Mouse (Mus musculus): ENCODE results near the gene Speer4b. TPM values are rescaled to one million over a fixed set of nuclear protein-coding genes. Genes with fewer than 3 reads are reported as not detected.
"Not testable (repeated sequence)": the region's sequence is repeated elsewhere in the genome, so short reads cannot be mapped to it uniquely, and the experiment has no call there.

Speer4b gene
- not detected for polyA plus RNA-seq (2012; fragmentation: generic; extraction: Trizol)
- long read RNA-seq, experiment 1, result 0 reads
- long read RNA-seq, experiment 2, result 0 reads

DNA sequence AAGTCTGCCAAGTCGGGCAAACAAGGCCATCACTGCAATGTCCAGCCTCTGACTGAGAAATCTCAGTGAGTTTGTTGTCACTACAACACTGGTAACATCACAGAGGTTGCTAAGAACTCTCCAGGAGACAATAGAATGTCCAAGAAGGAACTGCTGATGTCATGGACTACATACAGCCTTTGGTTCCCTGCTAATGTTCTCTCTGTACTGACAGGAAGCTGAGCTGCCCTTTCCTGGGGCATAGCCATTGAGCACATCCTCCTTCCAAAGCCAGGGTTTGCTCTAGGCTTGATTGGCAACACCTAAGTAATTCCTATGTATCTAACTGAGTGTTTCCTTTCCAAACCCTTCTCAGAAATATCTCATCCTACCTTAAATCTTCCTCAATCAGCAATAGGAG lies at the start of gene Speer4b:
Speer4b (minus strand) TSS at position 101 of the 400 bp plus-strand sequence.
- not testable (repeated sequence) for H3K36me3 ChIP-seq (ENCODE audit: control insufficient read depth, insufficient read depth); H3K4me3 ChIP-seq (ENCODE audit: insufficient read depth, poor library complexity, severe bottlenecking); H3K79me3 ChIP-seq (ENCODE audit: low read depth); H3K27me3 ChIP-seq (ENCODE audit: control insufficient read depth, insufficient read depth, insufficient read length); H3ac ChIP-seq (ENCODE audit: control insufficient read depth, insufficient read length, low read depth); H3K79me2 ChIP-seq (ENCODE audit: control insufficient read depth, insufficient read depth)

DNA sequence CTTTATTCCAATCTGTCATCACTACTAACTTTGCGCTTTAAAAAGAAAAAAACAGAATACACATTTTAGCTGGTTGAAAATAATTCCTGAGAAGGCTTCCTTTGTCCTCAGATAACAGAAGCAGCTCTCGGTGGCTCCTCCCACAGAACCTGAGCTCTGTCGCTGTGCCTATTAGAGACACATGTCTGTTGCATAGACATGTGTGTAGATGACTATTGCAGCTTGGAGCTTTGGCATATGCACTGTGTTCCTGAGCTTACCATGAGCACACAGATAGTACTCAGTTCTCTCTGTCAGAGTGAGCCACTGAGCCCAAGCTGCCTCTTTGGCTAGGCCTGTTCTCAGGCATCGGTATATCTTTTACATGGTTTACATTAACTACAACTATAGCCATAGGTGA lies 48.1 kb upstream of the Speer4b start:
- Histone ChIP-seq H3K27me3 (ENCODE audit: control insufficient read depth, insufficient read depth, insufficient read length) (no peaks in the 10 kb centered on the region), H3K4me3 (ENCODE audit: insufficient read depth, poor library complexity, severe bottlenecking) (no peak overlapping the region), H3K79me2 (ENCODE audit: control insufficient read depth, insufficient read depth) (no peaks in the 10 kb centered on the region), H3K36me3 (ENCODE audit: control insufficient read depth, insufficient read depth) (no peaks in the 10 kb centered on the region), H3ac (ENCODE audit: control insufficient read depth, insufficient read length, low read depth) (no peak overlapping the region), H3K79me3 (ENCODE audit: low read depth) (no peaks in the 10 kb centered on the region)
- TF ChIP-seq CEBPB (IDR thresholded peaks at IDR 0.05; ENCODE audit: low read depth) (no peak), MYOG (IDR thresholded peaks at IDR 0.05; ENCODE audit: control insufficient read depth, extremely low read depth, insufficient read length) (no peak), MYOD1 (IDR thresholded peaks at IDR 0.05; ENCODE audit: control insufficient read depth, insufficient read length, low read depth) (no peak), FOSL1 (IDR thresholded peaks at IDR 0.05; ENCODE audit: insufficient read depth, low read length, poor library complexity, severe bottlenecking) (no peak), USF1 (IDR thresholded peaks at IDR 0.05; ENCODE audit: low read depth) (no peak)

DNA sequence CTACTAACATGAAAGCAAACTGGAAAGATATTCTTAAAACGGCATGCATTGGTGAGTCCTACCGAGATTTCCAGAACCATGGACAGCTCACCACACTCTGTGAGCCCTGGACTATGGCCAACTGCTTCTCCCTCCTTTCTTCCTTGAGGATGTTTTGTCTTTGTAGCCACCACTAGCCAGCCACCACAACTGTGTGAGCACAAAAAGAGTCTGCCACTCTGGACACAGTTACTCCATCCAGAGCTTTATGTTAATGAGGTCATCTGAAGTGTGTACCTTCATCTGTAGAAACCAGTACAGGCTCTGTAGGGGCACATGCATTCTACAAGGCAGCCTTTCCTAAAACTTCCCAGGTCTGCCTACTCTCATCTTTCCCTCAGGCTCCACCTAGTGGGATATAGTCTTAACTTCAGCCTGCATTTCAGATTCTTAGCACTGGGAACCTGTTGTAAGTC lies 43.6 kb upstream of the Speer4b start:
- Histone ChIP-seq H3K36me3 (ENCODE audit: control insufficient read depth, insufficient read depth) (no peaks in the 10 kb centered on the region), H3K4me3 (ENCODE audit: insufficient read depth, poor library complexity, severe bottlenecking) (no peak overlapping the region), H3K79me3 (ENCODE audit: low read depth) (no peaks in the 10 kb centered on the region), H3K27me3 (ENCODE audit: control insufficient read depth, insufficient read depth, insufficient read length) (no peaks in the 10 kb centered on the region), H3K79me2 (ENCODE audit: control insufficient read depth, insufficient read depth) (no peaks in the 10 kb centered on the region), H3ac (ENCODE audit: control insufficient read depth, insufficient read length, low read depth) (no peak overlapping the region)
- TF ChIP-seq FOSL1 (IDR thresholded peaks at IDR 0.05; ENCODE audit: insufficient read depth, low read length, poor library complexity, severe bottlenecking), result no peak
- no peak for TF ChIP-seq CTCF (IDR thresholded peaks at IDR 0.05; ENCODE audit: control insufficient read depth, insufficient read depth, insufficient read length)
- TF ChIP-seq USF1 (IDR thresholded peaks at IDR 0.05; ENCODE audit: low read depth), result no peak
- TF ChIP-seq MAX (IDR thresholded peaks at IDR 0.05), result no peak
- TF ChIP-seq MYOD1 (IDR thresholded peaks at IDR 0.05; ENCODE audit: control insufficient read depth, insufficient read length, low read depth), result no peak
- TF ChIP-seq MYOG (IDR thresholded peaks at IDR 0.05; ENCODE audit: control insufficient read depth, extremely low read depth, insufficient read length), result no peak
- TF ChIP-seq CEBPB (IDR thresholded peaks at IDR 0.05; ENCODE audit: low read depth), result no peak

DNA sequence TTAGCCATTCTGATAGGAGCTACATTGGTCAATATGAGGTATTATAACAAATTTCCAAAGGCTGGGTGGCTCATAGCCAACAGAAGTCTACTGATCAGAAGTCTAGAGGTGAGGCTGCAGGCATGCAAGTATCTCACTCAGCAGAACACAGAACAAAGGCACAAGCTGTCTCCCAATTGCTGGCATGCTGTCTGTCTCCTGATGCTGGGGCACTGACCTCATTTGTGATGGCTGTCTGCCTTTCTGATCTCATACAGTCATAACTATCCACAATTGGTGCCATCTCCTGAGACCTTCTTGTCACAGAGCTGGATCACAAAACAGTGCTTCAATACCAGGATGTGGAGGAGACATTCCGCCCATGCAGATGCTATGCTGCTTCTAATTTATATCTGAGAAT lies 25.7 kb upstream of the Speer4b start:
- Histone ChIP-seq H3K79me2 (ENCODE audit: control insufficient read depth, insufficient read depth) (no peaks in the 10 kb centered on the region), H3ac (ENCODE audit: control insufficient read depth, insufficient read length, low read depth) (no peak overlapping the region), H3K4me3 (ENCODE audit: insufficient read depth, poor library complexity, severe bottlenecking) (no peak overlapping the region), H3K27me3 (ENCODE audit: control insufficient read depth, insufficient read depth, insufficient read length) (no peaks in the 10 kb centered on the region), H3K79me3 (ENCODE audit: low read depth) (no peaks in the 10 kb centered on the region), H3K36me3 (ENCODE audit: control insufficient read depth, insufficient read depth) (no peaks in the 10 kb centered on the region)
- no peak for TF ChIP-seq MAX (IDR thresholded peaks at IDR 0.05)
- TF ChIP-seq FOSL1 (IDR thresholded peaks at IDR 0.05; ENCODE audit: insufficient read depth, low read length, poor library complexity, severe bottlenecking), result no peak
- no peak for TF ChIP-seq MYOG (IDR thresholded peaks at IDR 0.05; ENCODE audit: control insufficient read depth, extremely low read depth, insufficient read length)
- no peak for TF ChIP-seq CTCF (IDR thresholded peaks at IDR 0.05; ENCODE audit: control insufficient read depth, insufficient read depth, insufficient read length)
- no peak for TF ChIP-seq CEBPB (IDR thresholded peaks at IDR 0.05; ENCODE audit: low read depth)
- TF ChIP-seq USF1 (IDR thresholded peaks at IDR 0.05; ENCODE audit: low read depth), result no peak

DNA sequence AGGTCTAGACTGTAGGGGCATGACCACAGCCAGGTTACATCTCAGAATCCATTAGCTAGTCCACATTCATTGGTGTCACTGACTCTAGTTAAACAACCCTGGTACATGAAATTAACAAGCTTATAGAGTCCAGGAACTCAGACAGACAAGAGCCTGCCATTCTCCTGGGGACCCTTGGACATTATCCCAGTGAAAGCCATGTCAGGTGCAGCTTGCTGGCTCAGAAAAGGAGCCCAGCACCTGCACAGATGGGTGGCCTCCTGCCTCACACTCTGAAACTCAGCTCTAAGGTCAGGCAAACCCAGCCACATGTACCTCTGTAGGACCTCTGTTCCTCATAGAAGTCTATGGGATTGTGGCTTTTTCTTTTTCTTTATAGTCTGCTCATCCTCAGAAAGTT lies 17.5 kb upstream of the Speer4b start:
- no peaks in the 10 kb centered on the region for H3K27me3 ChIP-seq (ENCODE audit: control insufficient read depth, insufficient read depth, insufficient read length)
- H3ac ChIP-seq (ENCODE audit: control insufficient read depth, insufficient read length, low read depth), result no peak overlapping the region
- H3K4me3 ChIP-seq (ENCODE audit: insufficient read depth, poor library complexity, severe bottlenecking), result no peak overlapping the region
- no peaks in the 10 kb centered on the region for H3K36me3 ChIP-seq (ENCODE audit: control insufficient read depth, insufficient read depth)
- TF ChIP-seq CEBPB (IDR thresholded peaks at IDR 0.05; ENCODE audit: low read depth), result no peak
- TF ChIP-seq CTCF (IDR thresholded peaks at IDR 0.05; ENCODE audit: control insufficient read depth, insufficient read depth, insufficient read length), result no peak
- TF ChIP-seq MAX (IDR thresholded peaks at IDR 0.05), result no peak
- no peak for TF ChIP-seq MYOD1 (IDR thresholded peaks at IDR 0.05; ENCODE audit: control insufficient read depth, insufficient read length, low read depth)
- TF ChIP-seq FOSL1 (IDR thresholded peaks at IDR 0.05; ENCODE audit: insufficient read depth, low read length, poor library complexity, severe bottlenecking), result no peak
- TF ChIP-seq MYOG (IDR thresholded peaks at IDR 0.05; ENCODE audit: control insufficient read depth, extremely low read depth, insufficient read length), result no peak
- TF ChIP-seq USF1 (IDR thresholded peaks at IDR 0.05; ENCODE audit: low read depth), result no peak
- H3K79me3 ChIP-seq (ENCODE audit: low read depth), result no peaks in the 10 kb centered on the region
- H3K79me2 ChIP-seq (ENCODE audit: control insufficient read depth, insufficient read depth), result no peaks in the 10 kb centered on the region

DNA sequence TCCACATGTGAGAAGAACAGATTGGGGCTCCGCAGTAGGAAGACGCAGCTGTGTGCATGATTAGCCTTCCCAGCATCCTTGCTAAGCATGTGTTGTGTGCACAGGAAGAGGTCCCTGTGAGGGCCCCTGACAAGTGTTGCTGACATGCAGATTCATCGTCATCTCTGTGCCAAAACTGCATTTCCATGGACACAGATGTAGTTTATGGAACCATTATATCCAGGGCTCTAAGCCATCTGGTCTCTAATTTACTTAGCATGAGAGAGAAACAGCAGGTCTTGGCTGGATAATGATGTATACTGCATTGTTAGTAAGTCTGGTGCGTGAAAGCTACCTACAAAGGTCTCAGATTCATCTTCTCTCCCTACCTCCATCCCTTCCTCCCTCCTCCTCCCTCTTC lies 10.3 kb downstream of the Speer4b start:
- TF ChIP-seq MYOG (IDR thresholded peaks at IDR 0.05; ENCODE audit: control insufficient read depth, extremely low read depth, insufficient read length) (no peak), MAX (IDR thresholded peaks at IDR 0.05) (no peak), CTCF (IDR thresholded peaks at IDR 0.05; ENCODE audit: control insufficient read depth, insufficient read depth, insufficient read length) (no peak)
- no peaks in the 10 kb centered on the region for H3K27me3 ChIP-seq (ENCODE audit: control insufficient read depth, insufficient read depth, insufficient read length)
- H3K36me3 ChIP-seq (ENCODE audit: control insufficient read depth, insufficient read depth), result no peaks in the 10 kb centered on the region
- H3K79me2 ChIP-seq (ENCODE audit: control insufficient read depth, insufficient read depth), result no peaks in the 10 kb centered on the region
- no peak overlapping the region for H3ac ChIP-seq (ENCODE audit: control insufficient read depth, insufficient read length, low read depth)
- H3K79me3 ChIP-seq (ENCODE audit: low read depth), result no peaks in the 10 kb centered on the region
- no peak overlapping the region for H3K4me3 ChIP-seq (ENCODE audit: insufficient read depth, poor library complexity, severe bottlenecking)
